Mouse (Mus musculus): Measurements from ENCODE around the gene Ttc21a. TPM values are rescaled to one million over a fixed set of nuclear protein-coding genes. Genes with fewer than 3 reads are reported as not detected.

Ttc21a gene
- total and polyA plus RNA-seq, 3 experiments: 0.21 to 0.47 TPM; not detected in 1

DNA sequence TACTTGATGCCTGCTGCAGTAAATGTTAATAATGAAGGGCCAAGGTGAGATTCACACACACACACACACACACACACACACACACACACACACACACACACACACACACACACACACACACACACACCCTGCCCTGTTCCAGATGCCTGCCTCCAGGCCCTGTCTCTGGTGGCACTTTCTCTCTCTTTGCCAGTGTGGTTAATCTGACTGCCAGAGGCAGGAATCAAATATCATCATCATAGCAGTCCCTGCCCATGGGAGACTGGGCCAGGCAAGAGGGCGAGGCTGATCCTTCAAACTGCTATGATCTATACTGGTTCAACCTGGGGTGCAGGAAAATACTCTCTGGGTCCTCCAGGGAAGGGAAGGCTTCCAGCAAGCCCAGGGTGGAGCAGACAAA is 17.5 kb upstream of the Ttc21a start:
- Histone ChIP-seq H3K9ac (ENCODE audit: insufficient read depth, low read depth) (no peak overlapping the region), H3K4me3 (replicated peaks in 1 of 3; ENCODE audit: low read depth in 2 of 3, low read length in 2 of 3, poor library complexity in 1 of 3) (no peak overlapping the region), H3K36me3 (replicated peaks in 1 of 2; ENCODE audit: control insufficient read depth in 1 of 2, insufficient read depth in 1 of 2, low read length in 1 of 2) (peaks cover 77 to 93% of the 10 kb centered on the region in 2 experiments), H3K4me1 (ENCODE audit: control insufficient read depth in 1 of 2, insufficient read depth in 2 of 2) (no peaks in the 10 kb centered on the region), H3K27me3 (replicated peaks) (no peaks in the 10 kb centered on the region), H3K79me2 (replicated peaks; ENCODE audit: control insufficient read depth, extremely low read depth, insufficient read depth, poor library complexity, severe bottlenecking) (no peaks in the 10 kb centered on the region), H3K4me2 (ENCODE audit: insufficient read depth, low read depth, poor library complexity, severe bottlenecking) (no peak overlapping the region), H3K27ac (ENCODE audit: insufficient read depth, low read depth) (no peak overlapping the region), H3K9me3 (replicated peaks; ENCODE audit: low read length) (no peaks in the 10 kb centered on the region)
- dilution Hi-C loops (cut with MboI; ENCODE audit: extremely low pct_ligation_motif_present, extremely low pct_unique_long_range_greater_than_20kb, low sequenced_read_pairs) (no loop called here), in situ Hi-C loops (cut with MboI; ENCODE audit: low pct_ligation_motif_present, low pct_unique_long_range_greater_than_20kb, low sequenced_read_pairs) (no loop called here)
- TF ChIP-seq ZC3H11A (IDR thresholded peaks at IDR 0.05; ENCODE audit: low read depth, low read length) (no peak), GABPA (IDR thresholded peaks at IDR 0.05; ENCODE audit: insufficient replicate concordance, low read depth, low read length) (no peak), UBTF (IDR thresholded peaks at IDR 0.05; ENCODE audit: low read depth, low read length) (no peak), MYC (IDR thresholded peaks at IDR 0.05; ENCODE audit: low read depth, low read length) (no peak), ELF1 (IDR thresholded peaks at IDR 0.05; ENCODE audit: low read depth, low read length) (no peak)
- no peak for DNase-seq (ENCODE audit: extremely low read depth)

DNA sequence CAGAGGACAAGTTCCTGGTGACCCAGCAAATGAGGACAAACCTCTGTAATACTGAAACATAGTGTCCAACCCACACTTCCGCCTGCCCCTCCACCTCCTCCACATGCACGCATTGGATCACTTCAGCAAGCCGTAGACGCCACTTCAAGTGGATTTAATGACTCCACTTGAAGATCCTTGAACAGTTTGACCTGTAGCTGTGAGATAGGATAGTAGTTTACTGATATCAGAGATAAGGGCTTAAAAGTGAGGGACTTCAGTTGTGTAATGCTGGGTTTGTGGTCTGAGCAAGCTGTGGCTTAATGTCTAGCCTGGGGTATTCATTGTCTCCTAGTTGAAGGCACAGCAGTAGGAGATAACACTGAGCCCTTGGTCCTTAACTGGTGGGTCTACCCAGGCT is 13.9 kb upstream of the Ttc21a start:
- no peak overlapping the region for H3K27ac ChIP-seq (ENCODE audit: insufficient read depth, low read depth)
- DNase-seq (ENCODE audit: extremely low read depth): no peak
- H3K4me3 ChIP-seq (replicated peaks in 1 of 3; ENCODE audit: low read depth in 2 of 3, low read length in 2 of 3, poor library complexity in 1 of 3): no peak overlapping the region
- H3K9me3 ChIP-seq (replicated peaks; ENCODE audit: low read length): no peaks in the 10 kb centered on the region
- H3K4me2 ChIP-seq (ENCODE audit: insufficient read depth, low read depth, poor library complexity, severe bottlenecking): no peak overlapping the region
- dilution Hi-C loops (cut with MboI; ENCODE audit: extremely low pct_ligation_motif_present, extremely low pct_unique_long_range_greater_than_20kb, low sequenced_read_pairs): no loop called here
- no peak overlapping the region for H3K9ac ChIP-seq (ENCODE audit: insufficient read depth, low read depth)
- H3K4me1 ChIP-seq (ENCODE audit: control insufficient read depth in 1 of 2, insufficient read depth in 2 of 2): peaks cover 14 to 28% of the 10 kb centered on the region in 2 experiments
- peaks cover 82 to 96% of the 10 kb centered on the region in 2 experiments for H3K36me3 ChIP-seq (replicated peaks in 1 of 2; ENCODE audit: control insufficient read depth in 1 of 2, insufficient read depth in 1 of 2, low read length in 1 of 2)
- no peaks in the 10 kb centered on the region for H3K27me3 ChIP-seq (replicated peaks)
- no peaks in the 10 kb centered on the region for H3K79me2 ChIP-seq (replicated peaks; ENCODE audit: control insufficient read depth, extremely low read depth, insufficient read depth, poor library complexity, severe bottlenecking)
- TF ChIP-seq RCOR1 (conservative IDR thresholded peaks at IDR 0.05; ENCODE audit: low read depth, low read length) (no peak), CTCF (conservative IDR thresholded peaks at IDR 0.05 in 1 of 2, IDR thresholded peaks at IDR 0.05 in 1 of 2; ENCODE audit: low read depth in 2 of 2, low read length in 2 of 2) (no peak), MEF2A (IDR thresholded peaks at IDR 0.05; ENCODE audit: borderline replicate concordance, low read depth, low read length) (no peak), TBP (conservative IDR thresholded peaks at IDR 0.05; ENCODE audit: low read depth, low read length) (no peak), MYC (IDR thresholded peaks at IDR 0.05; ENCODE audit: low read depth, low read length) (no peak), POLR2A (IDR thresholded peaks at IDR 0.05; ENCODE audit: low read depth, low read length) (no peak), CHD1 (IDR thresholded peaks at IDR 0.05; ENCODE audit: low read depth, low read length) (no peak), MXI1 (IDR thresholded peaks at IDR 0.05; ENCODE audit: low read depth, low read length) (no peak), CHD2 (IDR thresholded peaks at IDR 0.05; ENCODE audit: low read length) (no peak)
- in situ Hi-C loops (cut with MboI; ENCODE audit: low pct_ligation_motif_present, low pct_unique_long_range_greater_than_20kb, low sequenced_read_pairs): no loop called here

DNA sequence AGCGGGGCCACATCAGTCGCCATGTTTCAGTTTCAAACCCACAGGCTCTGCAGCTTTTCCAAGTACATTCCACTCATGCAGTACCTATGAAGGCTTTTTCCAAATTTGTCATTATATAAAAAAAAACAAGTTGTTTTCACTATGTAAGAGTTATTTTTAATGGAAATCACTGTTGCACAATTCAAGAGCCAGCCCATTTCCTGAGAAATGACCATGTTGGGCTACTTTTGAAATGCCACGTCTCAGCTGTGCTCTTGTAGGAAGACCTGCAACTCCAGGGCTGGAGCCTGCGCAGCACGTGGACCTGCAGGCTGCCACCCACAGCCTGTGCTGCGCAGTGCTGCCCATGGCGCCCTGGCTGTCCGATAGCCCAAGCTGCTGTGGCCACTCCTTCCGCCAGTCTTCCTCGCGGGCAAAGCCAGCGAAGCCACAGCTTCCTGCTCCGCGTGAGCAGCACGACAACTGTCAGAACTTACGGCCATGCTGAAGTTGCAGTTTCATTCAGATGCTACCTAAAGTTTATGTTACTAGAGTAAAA is 12.2 kb upstream of the Ttc21a start:
- dilution Hi-C loops (cut with MboI; ENCODE audit: extremely low pct_ligation_motif_present, extremely low pct_unique_long_range_greater_than_20kb, low sequenced_read_pairs): no loop called here
- peaks cover 14 to 42% of the 10 kb centered on the region in 2 experiments for H3K4me1 ChIP-seq (ENCODE audit: control insufficient read depth in 1 of 2, insufficient read depth in 2 of 2)
- no peaks in the 10 kb centered on the region for H3K9me3 ChIP-seq (replicated peaks; ENCODE audit: low read length)

More for the DNA sequence above, 12.2 kb upstream of the Ttc21a start:
- H3K36me3 ChIP-seq (replicated peaks in 1 of 2; ENCODE audit: control insufficient read depth in 1 of 2, insufficient read depth in 1 of 2, low read length in 1 of 2): peaks cover 83 to 97% of the 10 kb centered on the region in 2 experiments
- no peak overlapping the region for H3K27ac ChIP-seq (ENCODE audit: insufficient read depth, low read depth)
- no peak for DNase-seq (ENCODE audit: extremely low read depth)
- H3K79me2 ChIP-seq (replicated peaks; ENCODE audit: control insufficient read depth, extremely low read depth, insufficient read depth, poor library complexity, severe bottlenecking): no peaks in the 10 kb centered on the region
- no peak overlapping the region for H3K4me3 ChIP-seq (replicated peaks in 1 of 3; ENCODE audit: low read depth in 2 of 3, low read length in 2 of 3, poor library complexity in 1 of 3)
- H3K4me2 ChIP-seq (ENCODE audit: insufficient read depth, low read depth, poor library complexity, severe bottlenecking): no peak overlapping the region
- TF ChIP-seq USF2 (conservative IDR thresholded peaks at IDR 0.05; ENCODE audit: low read depth, low read length) (no peak), ZC3H11A (IDR thresholded peaks at IDR 0.05; ENCODE audit: low read depth, low read length) (no peak), KAT2A (IDR thresholded peaks at IDR 0.05; ENCODE audit: insufficient replicate concordance, low read length) (no peak), USF1 (IDR thresholded peaks at IDR 0.05; ENCODE audit: low read depth, low read length) (no peak), ELF1 (IDR thresholded peaks at IDR 0.05; ENCODE audit: low read depth, low read length) (no peak), JUND (conservative IDR thresholded peaks at IDR 0.05; ENCODE audit: low read depth, low read length) (no peak), NELFE (IDR thresholded peaks at IDR 0.05; ENCODE audit: low read depth, low read length) (no peak), MEF2A (IDR thresholded peaks at IDR 0.05; ENCODE audit: borderline replicate concordance, low read depth, low read length) (no peak), GABPA (IDR thresholded peaks at IDR 0.05; ENCODE audit: insufficient replicate concordance, low read depth, low read length) (no peak), TCF12 (IDR thresholded peaks at IDR 0.05; ENCODE audit: low read depth, low read length) (no peak)
- H3K9ac ChIP-seq (ENCODE audit: insufficient read depth, low read depth): no peak overlapping the region
- in situ Hi-C loops (cut with MboI; ENCODE audit: low pct_ligation_motif_present, low pct_unique_long_range_greater_than_20kb, low sequenced_read_pairs): no loop called here
- H3K27me3 ChIP-seq (replicated peaks): no peaks in the 10 kb centered on the region
